Mouse (Mus musculus) B cell, adult 2 months (primary cell): ENCODE data around the gene Cldn20.

Experiments
- DNase-seq, 2 experiments: peaks; one replicate each; pipeline ENCODE4 v3.0.0; 2022

The Cldn20 gene

DNA sequence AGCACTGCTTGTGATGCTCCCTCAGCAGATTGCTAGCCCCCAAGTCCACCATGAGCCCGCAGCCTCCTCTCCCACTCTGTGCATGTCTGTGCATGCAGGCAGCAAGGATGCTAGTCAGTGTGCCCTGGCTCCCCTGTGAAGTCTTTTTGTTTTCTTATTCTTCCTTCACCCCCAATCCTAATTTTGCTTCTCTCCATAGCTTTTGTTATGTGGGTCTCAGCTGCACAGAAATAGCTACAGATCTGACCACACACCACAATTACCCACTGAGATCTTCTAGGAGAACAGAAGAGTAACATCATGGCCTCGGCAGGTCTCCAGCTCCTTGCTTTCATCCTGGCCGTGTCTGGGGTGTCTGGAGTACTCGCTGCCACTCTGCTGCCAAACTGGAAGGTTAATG lies at the start of gene Cldn20:
Gene Cldn20 (plus strand): TSS at position 301 of the 400 bp plus-strand sequence.
- DNase-seq, result no peak

DNA sequence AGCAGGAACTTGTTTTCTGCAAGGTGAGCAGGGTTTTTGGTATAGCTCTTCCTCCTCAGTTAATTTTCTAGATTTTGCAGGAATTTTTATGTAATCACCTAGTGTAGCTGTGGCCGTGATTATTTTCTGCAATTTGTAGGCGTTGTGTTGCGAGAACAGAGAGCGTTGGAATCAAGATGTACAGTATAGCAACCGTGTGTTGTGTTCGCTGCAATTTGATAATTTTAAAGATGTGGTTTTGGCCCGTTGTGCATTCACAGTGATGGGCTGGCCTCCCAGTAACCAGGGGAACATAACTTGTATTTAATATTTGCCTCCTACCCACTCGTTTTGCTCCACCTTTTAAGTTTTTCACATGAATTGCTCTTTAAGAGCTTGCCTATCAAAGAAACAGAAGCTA lies 49.3 kb upstream of the Cldn20 start:
- DNase-seq, result no peak

GRCm38 (mm10) chr17:3485851-3486250 lies 46.5 kb upstream of the Cldn20 start:
- no peak for DNase-seq

DNA sequence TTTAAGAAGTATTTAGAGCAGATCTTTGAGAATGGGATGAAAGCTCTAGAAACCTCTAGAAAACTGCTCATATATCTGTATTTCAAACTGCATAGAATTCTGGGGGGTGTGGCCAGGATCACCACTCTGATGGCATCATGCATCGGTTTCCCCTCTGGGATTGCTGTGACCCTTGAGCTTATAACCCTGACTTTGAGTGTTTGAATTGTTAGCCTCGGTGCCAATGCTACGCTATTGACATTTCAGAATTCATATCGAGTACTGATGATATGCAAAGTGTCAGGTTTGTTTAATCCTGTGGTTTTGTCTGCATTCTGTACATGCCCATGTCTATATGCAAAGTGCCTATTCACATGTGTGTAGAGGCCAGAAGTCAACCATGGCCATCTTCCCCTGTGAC lies 45.1 kb upstream of the Cldn20 start:
- no peak for DNase-seq

DNA sequence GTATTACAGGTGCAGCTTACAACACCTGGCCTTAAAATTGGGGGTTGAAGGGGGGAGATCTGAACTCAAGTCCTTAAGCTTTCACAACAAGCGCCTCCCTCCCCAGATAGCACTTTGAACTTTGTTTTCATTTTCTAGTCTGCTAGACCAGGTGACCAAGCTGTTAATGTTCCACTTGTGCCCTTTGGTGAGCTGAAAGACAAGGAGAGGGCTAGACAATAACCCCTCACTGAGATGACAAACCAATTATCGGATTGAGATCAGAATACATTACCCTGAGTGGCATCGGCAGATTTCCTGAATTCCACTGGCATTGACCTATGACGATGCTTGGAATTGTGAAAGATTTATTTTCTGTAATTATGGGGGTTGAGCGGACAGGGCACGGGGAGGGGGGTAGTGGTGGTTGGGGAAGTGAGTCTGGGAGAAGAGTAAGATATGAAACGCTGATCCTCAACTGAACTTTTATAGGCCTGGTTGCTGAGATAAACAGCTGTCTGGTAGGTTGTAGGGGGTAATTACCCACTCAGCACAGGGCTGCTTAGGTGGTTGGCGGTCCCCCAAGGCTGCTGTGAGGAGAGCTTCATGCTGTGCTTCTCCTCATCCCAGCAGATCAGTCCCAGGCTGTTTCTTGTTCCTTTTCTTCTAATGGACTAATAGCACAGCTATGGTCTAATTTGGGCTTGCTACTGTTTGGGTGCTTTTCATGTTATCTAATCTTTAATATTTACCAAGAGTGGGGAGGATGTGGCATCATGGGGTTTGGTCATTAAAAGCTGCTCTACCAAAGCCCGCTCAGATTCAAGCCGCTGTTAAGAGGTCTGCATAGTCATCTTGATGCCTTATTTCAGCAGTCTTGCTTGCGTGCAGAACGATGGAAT lies 44.4 kb upstream of the Cldn20 start:
- no peak for DNase-seq

DNA sequence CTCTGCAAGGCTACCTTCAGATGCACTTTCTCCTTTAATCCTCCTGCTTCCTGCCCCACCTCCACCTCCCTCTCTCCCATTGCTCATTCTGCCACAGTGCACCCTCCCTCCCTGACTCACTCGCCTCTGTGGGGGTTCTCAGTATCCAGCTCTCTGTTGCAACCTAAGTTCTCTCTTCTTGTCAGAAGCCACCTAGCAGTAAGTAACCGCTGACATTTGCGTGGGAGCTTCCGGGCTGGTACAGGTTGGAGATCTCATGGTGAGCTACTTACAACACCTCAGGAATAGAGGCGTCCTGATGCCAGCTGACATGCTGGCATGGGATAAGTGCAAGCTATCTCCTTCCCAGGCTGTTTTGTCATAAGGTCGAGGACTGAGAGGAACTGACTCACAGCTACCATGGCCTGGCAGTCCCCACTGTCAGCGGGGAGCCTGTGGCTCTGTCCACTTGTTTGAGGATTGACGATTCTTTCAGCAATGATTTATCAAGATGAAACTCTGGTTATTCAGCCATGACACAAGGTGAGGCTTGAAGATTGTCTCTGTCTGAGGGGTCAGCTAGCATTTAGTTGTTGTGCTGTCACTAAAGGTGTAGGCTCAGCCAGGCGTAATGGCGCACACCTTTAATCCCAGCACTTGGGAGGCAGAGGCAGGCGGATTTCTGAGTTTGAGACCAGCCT lies 42.0 kb upstream of the Cldn20 start:
- DNase-seq, result no peak

- DNase-seq, result no peak
Observed at GRCm38 (mm10) chr17:3491065-3491464, 41.3 kb upstream of the Cldn20 start.

- DNase-seq, result no peak
Observed at GRCm38 (mm10) chr17:3491667-3492066, 40.7 kb upstream of the Cldn20 start.

DNA sequence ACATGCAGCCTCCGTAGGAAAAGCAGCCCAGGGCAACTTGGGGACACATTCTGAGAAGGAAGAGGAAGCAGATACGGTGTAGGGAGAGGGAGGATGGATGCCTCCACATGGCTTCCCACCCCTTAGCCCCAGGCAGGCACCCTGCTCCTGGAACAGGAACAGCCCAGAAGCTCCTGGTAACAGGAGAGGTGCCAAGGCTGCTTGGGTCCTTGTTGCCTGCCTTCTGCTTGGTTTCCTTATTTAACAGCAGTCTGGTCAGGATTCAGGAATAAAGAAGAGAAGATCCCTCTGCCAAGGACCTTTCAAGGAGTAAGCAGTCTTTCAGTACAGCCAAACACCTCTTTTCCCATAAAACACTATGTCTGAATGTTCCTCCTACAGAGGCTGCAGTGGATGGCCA lies 36.8 kb upstream of the Cldn20 start:
- no peak for DNase-seq

DNA sequence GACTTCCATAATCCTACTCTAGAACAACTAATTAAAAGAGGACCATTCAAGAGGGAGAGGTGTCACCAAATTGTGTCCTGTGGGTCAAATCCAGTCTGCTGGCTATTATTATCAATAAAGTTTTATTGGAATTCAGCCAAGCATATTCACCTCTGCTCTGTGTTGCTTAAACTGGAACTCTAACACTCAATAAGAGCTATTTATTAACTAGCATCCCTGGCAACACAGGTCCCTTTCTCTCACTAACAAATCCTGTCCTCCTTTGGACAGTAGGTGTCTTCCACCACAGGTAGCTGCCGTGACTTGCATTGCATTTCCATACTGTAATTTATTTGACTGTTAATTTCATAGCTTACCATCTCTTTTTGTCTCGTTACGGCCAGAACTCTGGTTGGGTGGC lies 36.3 kb upstream of the Cldn20 start:
- no peak for DNase-seq

- DNase-seq, result peak; percentile 32 to 42
Observed at GRCm38 (mm10) chr17:3498086-3498485, 34.3 kb upstream of the Cldn20 start.

DNA sequence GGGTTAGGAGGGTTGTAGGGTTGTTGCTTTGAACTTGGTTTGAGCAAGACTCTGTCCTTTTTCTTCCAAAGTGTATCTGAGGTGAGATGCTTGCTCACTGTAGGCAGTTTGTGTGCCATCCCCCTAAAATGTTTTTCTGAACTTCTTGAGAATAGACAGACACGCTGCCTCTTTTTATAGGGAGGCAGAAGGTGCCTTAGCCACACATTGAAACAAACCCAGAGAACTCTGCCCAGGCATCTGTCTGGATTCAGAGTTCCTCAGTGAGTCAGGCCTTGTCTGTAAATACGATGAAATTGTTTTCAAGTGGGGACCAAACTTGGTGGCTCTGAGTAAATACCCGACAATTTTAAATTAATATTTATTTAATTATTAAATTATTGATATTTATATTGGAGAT lies 33.8 kb upstream of the Cldn20 start:
- no peak for DNase-seq

GRCm38 (mm10) chr17:3499468-3499867 lies 32.9 kb upstream of the Cldn20 start:
- no peak for DNase-seq

GRCm38 (mm10) chr17:3500076-3500475 lies 32.3 kb upstream of the Cldn20 start:
- DNase-seq, result no peak

- no peak for DNase-seq
Observed at GRCm38 (mm10) chr17:3500936-3501335, 31.4 kb upstream of the Cldn20 start.

- no peak for DNase-seq
Observed at GRCm38 (mm10) chr17:3505711-3506110, 26.6 kb upstream of the Cldn20 start.

- no peak for DNase-seq
Observed at GRCm38 (mm10) chr17:3506508-3506907, 25.8 kb upstream of the Cldn20 start.

- peak; percentile 36 to 46 for DNase-seq
Observed at GRCm38 (mm10) chr17:3509841-3510240, 22.5 kb upstream of the Cldn20 start.

DNA sequence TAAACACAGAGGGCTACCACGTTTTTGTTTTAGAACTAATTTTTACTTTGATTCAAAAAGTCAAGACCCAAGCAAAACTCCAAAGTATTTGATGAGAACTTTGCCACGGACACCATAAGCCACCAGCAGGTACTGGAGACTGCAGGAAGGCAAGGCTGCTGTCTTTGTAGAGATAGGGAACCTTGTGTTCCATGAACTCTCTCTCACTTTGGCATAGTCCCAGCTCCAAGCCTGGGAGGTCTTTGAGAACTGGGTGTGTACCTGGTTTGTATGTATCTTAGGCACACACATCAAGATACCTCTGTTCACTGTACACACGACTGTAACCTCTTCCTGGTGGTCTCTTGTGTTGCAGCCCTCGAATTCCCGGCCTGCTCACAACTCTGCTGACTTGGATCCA lies 18.0 kb upstream of the Cldn20 start:
- no peak for DNase-seq

- no peak for DNase-seq
Observed at GRCm38 (mm10) chr17:3515851-3516250, 16.5 kb upstream of the Cldn20 start.

GRCm38 (mm10) chr17:3516406-3516805 lies 15.9 kb upstream of the Cldn20 start:
- no peak for DNase-seq

GRCm38 (mm10) chr17:3520344-3520743 lies 12.0 kb upstream of the Cldn20 start:
- DNase-seq, result no peak

DNA sequence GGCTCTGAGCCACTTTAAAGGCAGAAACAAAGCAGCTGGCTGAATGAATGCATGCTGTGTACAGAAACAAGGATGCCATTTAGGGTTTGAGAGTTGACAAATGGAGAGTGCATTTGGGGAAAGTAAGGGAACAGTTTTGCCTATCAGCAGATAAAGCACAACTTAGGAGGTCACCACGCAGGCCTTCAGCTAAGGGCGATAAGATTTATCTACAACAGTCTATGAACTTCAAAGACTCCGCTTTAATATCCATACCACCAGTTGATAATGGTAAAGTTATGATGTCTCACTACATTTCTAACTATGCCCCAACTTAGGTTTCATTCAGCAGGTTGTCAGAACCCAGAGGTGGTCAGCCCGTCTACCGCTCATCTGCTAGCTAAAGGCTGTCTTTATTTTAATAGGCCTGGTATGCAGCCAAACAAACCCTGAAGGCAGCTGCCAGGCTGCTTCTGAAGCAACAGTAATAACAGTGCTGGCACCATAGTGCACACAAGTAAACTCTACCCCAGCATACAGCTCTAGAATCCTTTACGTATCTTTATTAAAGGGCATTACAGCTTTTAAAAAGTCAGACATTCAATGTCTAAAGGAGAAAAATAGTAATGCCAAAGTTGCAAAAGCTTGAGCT lies 4.4 kb upstream of the Cldn20 start:
- no peak for DNase-seq

- no peak for DNase-seq
Observed at GRCm38 (mm10) chr17:3529523-3529922, 2.8 kb upstream of the Cldn20 start.
